Mouse (Mus musculus) kidney, postnatal 25 days (tissue): ENCODE data around the gene Ndufa13.

Source experiments
- DNase-seq, 2 experiments: peaks; one replicate each; pipeline ENCODE4 v3.0.0; 2021; ENCODE audit warnings: mixed read lengths in 2 of 2

Ndufa13 gene

GRCm38 (mm10) chr8:69906260-69906659 is 3.9 kb upstream of the Ndufa13 start:
- no peak for DNase-seq

GRCm38 (mm10) chr8:69904096-69904495 is 1.7 kb upstream of the Ndufa13 start:
- DNase-seq, result peak in 1 of 2 experiments; percentile 24

GRCm38 (mm10) chr8:69903063-69903542 is 745 bp upstream of the Ndufa13 start:
- peak; percentile 99 for DNase-seq

DNA sequence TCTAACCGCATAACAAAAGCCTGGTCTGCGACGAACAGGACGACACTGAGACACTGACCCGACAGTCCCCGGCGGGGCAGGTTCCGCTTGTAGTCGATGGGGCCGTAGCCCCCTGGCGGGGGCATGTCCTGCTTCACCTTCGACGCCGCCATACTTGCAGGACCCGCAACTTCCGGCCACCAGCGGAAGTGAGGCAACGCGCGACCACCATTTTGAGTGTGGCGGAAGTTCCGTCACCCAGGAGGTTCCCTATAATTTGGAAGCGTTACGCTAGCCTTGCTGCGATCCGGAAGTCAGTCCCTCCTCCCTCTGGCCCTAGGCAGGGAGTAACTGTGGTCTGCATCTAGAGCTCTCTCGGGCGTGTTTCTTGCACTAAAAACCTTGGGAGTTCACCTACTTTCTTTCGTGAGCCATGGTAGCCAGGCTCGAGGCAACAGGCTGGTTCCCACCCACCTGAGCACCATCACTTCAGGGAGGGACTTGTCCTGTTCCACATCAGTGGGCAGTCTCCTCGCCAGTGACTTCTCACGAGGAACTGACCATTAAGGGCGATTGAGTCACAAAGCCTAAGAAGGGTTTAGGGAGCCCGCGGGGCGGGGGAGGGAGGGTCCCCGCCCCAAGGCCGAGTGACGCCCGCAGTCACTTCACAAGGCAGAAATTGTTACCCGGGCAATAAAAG is 735 bp downstream of the Ndufa13 start:
- DNase-seq, result peak; percentile 96 to 97

DNA sequence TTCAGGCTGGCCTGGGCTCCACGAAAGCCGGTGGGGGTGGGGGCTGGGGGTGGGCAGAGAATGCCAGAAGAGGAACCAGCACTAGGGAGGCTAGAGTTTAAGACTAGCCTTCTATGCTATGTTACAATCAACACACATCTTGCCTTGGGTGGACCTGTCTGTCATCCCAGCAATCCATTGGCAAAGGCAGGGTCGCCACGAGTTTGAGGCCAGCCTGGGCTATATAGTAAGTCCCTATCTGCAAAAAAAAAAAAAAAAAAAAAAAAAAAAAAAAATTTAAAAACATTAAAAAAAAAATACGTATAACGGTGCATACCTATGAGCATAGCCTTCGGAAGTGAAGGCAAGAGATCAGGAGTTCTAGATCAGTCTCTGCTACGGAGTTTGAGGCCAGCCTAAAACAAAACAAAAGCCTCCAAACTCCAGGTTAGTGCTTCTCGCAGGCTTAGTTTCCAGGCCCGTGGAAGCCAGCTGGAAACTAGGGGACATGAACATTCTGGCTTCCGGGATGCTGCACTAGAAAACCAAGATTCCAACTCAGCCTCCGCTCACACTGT is 1.4 kb downstream of the Ndufa13 start:
- DNase-seq, result peak in 1 of 2 experiments; percentile 47

DNA sequence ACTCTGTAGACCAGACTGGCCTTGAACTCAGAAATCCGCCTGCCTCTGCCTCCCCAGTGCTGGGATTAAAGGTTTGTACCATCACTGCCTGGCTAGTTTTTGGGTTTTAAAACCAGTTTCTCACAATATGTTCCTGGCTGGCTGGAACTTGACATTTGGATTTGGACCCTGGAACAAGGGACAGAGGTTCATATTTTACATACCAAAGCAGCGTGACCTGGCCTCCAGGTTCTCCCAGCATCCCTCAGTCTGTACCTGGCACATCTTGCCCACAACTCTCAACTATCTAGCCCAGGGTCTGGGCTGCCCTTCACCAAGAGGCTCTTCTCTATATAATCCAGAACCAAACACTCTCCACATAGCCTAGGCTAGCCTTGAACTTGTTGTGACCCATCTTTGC is 2.5 kb downstream of the Ndufa13 start:
- peak in 1 of 2 experiments; percentile 66 for DNase-seq

DNA sequence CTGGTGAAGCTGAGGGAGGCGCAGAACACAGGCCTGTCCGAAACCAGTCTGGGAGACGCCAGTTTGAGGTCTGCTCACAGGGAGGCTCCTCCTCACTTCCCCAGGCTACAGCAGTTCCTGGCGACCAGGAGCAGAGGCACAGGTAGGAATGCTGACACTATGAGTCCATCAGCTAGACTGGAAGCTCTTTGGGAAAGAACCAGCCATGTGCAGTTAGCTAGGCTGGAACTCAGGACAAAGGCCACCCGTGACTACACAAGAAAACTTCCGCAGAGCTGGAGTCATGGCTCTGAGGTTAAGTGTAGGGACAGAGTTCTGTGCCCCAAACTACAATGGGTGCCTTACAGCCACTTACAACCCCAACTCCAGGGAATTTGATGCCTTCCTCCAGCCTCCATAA is 4.5 kb downstream of the Ndufa13 start:
- peak; percentile 27 to 71 for DNase-seq

- DNase-seq, result no peak
These were observed 6.4 kb downstream of the Ndufa13 start for GRCm38 (mm10) chr8:69895772-69896451.

DNA sequence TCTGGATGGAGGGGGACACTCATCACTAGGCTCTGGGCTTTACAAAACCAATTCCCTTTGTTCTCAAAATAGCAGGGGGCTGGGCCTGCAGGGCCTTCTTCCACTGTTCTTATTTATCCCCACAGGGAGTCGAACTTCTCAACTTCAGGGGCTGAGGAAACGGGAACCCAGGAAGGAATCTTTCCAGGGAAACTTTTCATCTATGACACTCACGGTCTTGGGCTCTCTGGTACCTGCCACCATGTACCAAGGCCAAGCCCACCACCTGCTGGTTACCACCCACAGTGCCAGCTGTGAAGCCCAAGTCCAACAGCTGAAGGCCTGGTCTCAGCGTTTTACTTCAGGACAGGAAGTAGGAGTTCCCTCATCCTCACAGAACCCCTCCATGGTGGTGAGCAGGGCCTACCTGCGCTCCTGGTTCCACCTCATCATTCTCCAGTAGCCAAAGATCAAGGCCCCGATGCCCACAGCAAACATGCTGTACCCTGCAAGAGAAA is 7.5 kb downstream of the Ndufa13 start:
- no peak for DNase-seq

- DNase-seq, result peak; percentile 69 to 73
These were observed 8.5 kb downstream of the Ndufa13 start for GRCm38 (mm10) chr8:69893863-69894262.

DNA sequence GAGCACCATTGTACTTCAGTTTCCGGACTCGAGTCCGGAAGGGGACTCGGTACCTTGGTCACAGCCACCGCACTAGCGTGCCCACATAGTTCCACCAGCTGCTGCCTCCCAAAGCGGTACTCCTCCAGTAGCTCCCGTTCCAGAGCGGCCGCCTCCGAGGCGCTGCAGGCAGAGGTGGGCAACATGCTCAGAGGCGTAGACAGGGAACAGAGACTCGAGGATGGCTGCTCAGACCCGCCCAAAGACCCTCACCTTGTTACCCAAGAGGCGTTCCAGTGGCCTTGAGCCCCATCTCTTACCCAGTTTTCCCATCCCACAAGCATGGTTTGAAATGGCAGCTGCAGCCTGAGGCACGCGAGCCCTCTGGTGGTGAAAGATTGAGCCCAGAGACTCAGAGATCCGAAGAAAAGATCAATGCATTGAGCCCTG is 11.5 kb downstream of the Ndufa13 start:
- peak in 1 of 2 experiments; percentile 57 for DNase-seq

DNA sequence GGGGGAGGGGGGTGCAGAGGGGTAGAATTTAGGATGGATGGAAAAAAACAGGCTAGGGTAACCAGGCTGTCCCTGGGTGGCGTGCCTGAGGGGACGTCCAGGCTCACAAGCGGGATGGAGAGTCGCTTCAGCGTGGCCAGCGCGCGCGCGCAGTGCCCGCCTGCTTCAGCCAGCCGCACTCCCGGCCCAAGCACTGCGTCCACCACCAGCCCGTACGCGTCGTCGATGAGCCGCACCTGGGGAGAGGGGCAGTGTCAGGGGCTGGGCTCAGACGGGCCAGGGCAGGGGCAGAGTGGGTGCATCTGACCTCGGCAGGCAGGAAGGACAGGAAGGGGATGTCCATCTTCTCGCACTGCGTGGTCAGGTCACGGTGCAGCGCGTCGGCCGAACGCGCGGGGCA is 13.5 kb downstream of the Ndufa13 start:
- peak in 1 of 2 experiments; percentile 36 for DNase-seq

DNA sequence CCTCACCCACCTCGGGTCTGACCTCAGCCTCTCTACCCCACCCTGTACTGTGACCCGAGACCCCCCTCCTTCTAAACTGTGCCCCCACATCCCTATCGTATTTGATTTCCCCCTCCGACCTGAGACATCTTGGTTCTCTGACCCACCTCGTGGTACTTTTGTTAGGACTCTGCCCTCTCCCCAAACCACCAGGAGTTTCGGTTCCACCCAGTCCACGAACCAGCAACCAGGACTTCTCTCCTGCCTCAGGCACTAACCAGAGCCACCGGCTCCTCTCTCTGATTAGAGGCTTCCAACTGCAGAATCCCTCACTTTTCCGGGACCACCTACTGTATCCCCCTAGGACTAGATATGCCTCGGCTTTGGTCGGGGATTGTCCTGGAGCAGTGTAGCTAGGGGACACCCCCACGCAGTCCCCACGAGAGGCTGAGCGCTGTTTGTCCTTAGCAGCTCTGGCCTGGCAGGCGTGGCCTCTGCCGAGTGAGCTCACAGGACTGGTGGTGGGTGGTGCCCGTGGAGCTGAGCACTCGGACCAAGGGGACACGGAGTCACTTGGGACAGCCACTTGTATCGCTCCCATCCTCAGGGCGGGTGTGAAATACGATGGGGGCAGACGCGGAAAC is 14.0 kb downstream of the Ndufa13 start:
- DNase-seq, result peak in 1 of 2 experiments; percentile 53

- peak; percentile 61 to 74 for DNase-seq
These were observed 14.8 kb downstream of the Ndufa13 start, which contains the start of gene Cilp2 for GRCm38 (mm10) chr8:69887289-69888243. Gene Cilp2 (minus strand): TSS chr8:69887687.

DNA sequence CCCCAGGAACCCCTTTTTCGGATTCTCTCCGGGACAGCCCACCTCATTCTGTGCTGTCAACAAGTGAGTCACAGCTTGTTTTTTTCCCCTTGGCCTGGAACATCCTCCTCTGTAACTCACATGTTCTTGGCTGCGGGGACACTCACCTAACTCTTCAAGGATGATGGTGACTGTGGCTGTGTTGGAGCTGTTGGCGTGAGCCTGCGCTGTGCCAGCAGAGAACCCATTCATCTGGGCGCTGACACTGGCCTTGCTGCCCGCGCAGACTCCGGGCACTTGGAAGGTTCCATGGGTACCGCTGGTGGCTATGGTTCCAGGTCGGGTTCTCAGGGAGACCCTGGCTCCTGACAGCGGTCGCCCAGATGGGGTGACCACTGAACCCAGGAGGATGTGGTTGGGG is 18.2 kb downstream of the Ndufa13 start:
- DNase-seq, result peak in 1 of 2 experiments; percentile 37

- DNase-seq, result peak in 1 of 2 experiments; percentile 41
These were observed 19.3 kb downstream of the Ndufa13 start for GRCm38 (mm10) chr8:69882833-69883600.

DNA sequence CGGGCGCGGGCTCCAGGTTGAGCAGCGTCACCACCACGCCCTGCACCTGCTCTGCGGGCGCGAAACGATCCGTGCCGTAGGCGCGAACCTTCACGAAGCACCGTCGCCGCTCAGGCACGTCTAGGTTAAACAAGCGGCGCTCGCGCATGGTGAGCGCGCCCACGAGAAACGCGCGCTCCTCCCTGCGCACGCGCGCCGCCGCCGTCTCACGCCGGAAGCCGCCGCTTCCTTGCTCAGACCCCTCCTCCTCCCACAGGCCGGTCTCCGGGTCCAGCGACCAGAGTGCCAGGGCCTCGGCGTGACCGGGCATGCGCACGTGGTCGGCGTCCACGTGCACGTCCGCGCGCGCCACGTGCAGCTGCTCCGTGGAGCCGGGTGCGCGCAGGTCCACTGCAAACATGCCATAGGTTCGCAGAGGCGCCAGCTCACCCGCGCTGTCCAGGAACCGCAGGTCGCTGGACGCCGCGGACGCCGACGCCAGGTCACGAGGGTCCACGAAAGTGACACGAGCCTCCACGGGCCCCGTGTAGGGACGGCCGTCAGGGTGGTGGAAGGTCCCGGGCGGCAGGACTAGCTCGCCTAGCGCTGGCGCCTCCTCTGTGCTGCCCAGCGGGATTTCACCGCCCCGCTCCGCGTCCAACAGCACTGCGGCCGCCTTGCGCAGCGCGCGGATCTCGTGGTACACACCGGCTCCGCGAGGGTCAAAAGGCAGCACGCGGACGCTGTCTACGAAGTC is 20.2 kb downstream of the Ndufa13 start:
- peak; percentile 63 to 88 for DNase-seq

DNA sequence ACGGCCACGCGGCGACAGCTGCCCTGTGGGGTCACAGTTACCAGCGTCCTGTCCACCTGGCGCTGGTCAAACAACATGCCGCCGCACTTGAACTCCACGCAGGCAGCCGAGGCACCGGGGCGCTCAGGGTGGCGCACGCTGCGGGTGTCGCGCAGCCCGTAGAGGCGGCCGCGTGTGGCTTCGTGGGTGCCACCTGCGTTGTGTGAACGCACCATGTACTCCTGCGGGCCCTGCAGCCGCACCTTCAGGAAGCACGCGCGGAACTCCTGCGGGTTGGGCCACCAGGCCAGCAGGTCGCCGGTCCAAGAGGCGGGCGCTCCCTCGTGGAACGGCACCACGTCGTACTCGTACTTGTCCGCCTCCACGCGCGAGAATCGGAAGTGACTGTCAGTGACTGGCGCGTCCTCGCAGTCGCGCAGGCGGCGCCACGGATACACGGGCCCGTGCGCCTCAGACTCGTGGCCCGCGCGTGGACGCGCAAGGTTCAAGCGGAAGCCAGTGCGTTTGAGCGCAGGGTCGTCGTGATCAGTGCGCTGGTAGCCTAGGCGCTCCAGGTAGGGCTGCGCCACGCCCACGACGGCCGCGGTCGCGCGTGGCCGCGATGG is 21.0 kb downstream of the Ndufa13 start:
- peak in 1 of 2 experiments; percentile 36 for DNase-seq

DNA sequence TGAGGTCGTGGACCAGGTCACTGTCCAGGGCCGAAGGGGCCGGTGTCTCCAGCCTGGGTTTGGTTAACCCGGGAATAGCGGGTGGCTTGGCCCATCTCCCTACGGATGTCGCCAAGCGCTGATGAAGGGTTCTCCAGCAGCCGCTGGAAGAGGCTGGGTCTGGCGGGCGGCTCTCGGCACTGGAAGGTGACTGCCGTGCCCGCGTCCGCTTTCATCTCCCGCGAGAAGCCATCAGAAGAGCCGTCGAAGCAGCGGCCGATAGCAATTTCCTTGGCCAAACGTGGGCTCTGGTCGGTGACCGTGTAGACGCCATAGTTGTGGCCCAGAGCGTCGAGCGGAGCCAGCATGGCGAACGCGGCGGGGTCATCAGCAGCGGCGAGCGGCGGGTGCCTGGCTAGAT is 21.5 kb downstream of the Ndufa13 start:
- DNase-seq, result no peak

GRCm38 (mm10) chr8:69879678-69880077 is 22.7 kb downstream of the Ndufa13 start:
- no peak for DNase-seq
